Mouse (Mus musculus) bone marrow, adult 2 months (tissue): ENCODE measurements around the gene Man2a1. TPM values are rescaled to one million over a fixed set of nuclear protein-coding genes. Genes with fewer than 3 reads are reported as not detected.

Experiments used
- H3K27ac ChIP-seq: fragments of 200-500 bp; 2 replicates; pipeline ENCODE4 v1.5.1; 2012; ENCODE audit warnings: low read depth, mild to moderate bottlenecking, control low read depth, inconsistent platforms, low read length; ENCODE audit not compliant: control insufficient read depth, poor library complexity, insufficient read depth
- H3K4me1 ChIP-seq: fragments of 200-500 bp; 2 replicates; pipeline ENCODE4 v1.6.1; 2011; ENCODE audit warnings: low read length; ENCODE audit not compliant: control insufficient read depth, insufficient read depth
- H3K4me3 ChIP-seq: fragments of 200-500 bp; replicated peaks from 2 replicates; pipeline ENCODE3; 2011; ENCODE audit warnings: mild to moderate bottlenecking, low read depth, low read length, control low read depth; ENCODE audit not compliant: control insufficient read depth
- CTCF ChIP-seq: fragments of 200-500 bp; IDR thresholded peaks from 2 replicates; pipeline ENCODE4 v1.5.1; 2011; ENCODE audit warnings: low read length, control low read depth; ENCODE audit not compliant: control insufficient read depth, insufficient read depth
- POLR2A ChIP-seq: fragments of 200-500 bp; IDR thresholded peaks from 2 replicates; pipeline ENCODE4 v1.6.1; 2011; ENCODE audit warnings: low read depth, mild to moderate bottlenecking, control low read depth, low read length, borderline replicate concordance; ENCODE audit not compliant: control insufficient read depth
- WGBS: fragments of 180-500 bp; shearing (Covaris S2); methylation state at CpG from one replicate; pipeline ENCODE4 v1.1.7; 2018; 5-methylcytosine and 5-hydroxymethylcytosine counted together
- polyA plus RNA-seq: library from polyadenylated mRNA; stranded (reverse); fragments of >200 nt; gene quantifications from 2 replicates; pipeline ENCODE4 v1.2.4, GENCODE M21; 2011; ENCODE audit warnings: low replicate concordance; ENCODE audit not compliant: missing spikeins, insufficient read depth, insufficient read length

Man2a1 gene
- polyA plus RNA-seq, 1 experiment, result 22.5 TPM

DNA sequence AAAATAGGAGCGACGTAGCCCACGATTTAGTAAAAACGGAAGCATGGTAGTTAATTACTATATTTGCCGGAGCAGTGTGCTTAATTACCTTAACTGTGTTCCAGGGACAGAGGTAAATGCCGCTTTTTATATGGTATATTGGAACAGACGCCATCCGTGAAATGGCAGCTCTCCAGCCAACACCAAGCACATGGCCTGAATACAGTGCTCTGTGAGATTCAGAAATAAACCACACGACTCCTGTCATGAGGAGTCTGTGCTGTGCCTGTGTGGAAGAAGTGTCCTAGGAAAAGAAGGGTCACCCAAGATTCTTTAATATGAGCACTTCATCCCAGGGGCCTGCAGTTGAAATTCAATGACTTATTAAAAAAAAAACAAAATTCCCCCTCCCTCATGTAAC is 50.2 kb downstream of the Man2a1 start:
- TF ChIP-seq CTCF (no peak), POLR2A (no peak)
- H3K4me3 ChIP-seq, result no peak overlapping the region
- no peak overlapping the region for H3K27ac ChIP-seq
- no peaks in the 10 kb centered on the region for H3K4me1 ChIP-seq
- WGBS, result 91% methylated on average over 9 of the region's 9 CpGs

DNA sequence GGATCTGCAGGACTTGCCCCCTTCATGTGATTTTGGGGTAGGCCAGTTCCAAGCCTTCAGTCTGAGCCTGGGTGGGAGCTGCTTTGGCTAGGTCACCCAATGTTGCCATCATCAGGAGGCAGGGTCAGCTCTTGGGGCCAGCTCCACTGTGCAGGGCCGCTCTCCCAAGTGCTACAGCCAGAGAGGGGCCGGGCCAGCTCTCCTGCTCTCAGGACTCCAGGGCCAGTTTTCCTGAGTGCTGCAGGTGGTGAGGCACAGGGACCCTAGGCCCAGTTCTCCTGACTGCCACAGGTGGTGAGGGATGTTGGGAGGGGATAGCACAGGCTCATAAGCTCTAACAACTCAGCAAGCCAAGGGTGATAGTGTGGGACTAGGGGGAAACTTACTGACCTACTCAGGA is 53.1 kb downstream of the Man2a1 start:
- Histone ChIP-seq H3K4me1 (no peaks in the 10 kb centered on the region), H3K27ac (no peak overlapping the region), H3K4me3 (no peak overlapping the region)
- WGBS, result 89% methylated on average over 2 of the region's 2 CpGs
- TF ChIP-seq POLR2A, result no peak

DNA sequence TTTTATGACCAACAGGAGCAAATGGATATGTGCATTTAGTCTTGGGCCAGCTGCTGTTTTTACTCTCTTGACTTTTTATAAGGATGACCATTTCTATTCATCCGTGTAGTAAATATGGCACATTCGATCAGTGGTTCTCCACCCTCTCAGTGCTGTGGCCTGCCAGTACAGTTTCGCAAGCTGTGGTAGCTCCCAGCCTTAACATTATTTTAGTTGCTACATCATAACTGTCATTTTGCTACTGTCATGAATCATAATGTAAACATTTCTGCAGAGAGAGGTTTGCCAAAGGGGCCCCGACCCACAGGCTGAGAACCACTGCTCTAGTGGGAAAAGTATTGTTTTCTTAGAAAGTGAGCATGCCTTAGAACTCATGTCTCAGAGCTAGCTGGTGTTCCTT is 59.1 kb downstream of the Man2a1 start:
- WGBS, result 45% methylated on average over 4 of the region's 4 CpGs
- H3K4me3 ChIP-seq, result no peak overlapping the region
- H3K4me1 ChIP-seq, result no peaks in the 10 kb centered on the region
- no peak overlapping the region for H3K27ac ChIP-seq
- no peak for TF ChIP-seq CTCF
- TF ChIP-seq POLR2A, result no peak

DNA sequence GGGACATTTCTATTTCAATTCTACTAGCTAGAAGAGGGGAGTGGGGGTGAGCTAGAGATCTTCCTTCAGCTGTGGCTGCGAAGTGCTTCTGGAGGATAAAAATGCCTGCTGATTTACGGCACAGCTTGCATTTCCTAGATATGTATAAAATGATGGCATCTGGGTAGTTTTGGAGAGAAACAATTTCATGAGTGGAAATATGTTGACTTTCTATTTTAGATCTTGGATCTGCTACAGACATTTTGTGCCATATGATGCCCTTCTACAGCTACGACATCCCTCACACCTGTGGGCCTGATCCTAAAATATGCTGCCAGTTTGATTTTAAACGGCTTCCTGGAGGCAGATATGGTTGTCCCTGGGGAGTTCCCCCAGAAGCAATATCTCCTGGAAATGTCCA is 66.0 kb downstream of the Man2a1 start:
- 88% methylated on average over 4 of the region's 4 CpGs for WGBS
- Histone ChIP-seq H3K4me1 (no peaks in the 10 kb centered on the region), H3K4me3 (no peak overlapping the region), H3K27ac (no peak overlapping the region)
- TF ChIP-seq CTCF, result no peak
- no peak for TF ChIP-seq POLR2A

DNA sequence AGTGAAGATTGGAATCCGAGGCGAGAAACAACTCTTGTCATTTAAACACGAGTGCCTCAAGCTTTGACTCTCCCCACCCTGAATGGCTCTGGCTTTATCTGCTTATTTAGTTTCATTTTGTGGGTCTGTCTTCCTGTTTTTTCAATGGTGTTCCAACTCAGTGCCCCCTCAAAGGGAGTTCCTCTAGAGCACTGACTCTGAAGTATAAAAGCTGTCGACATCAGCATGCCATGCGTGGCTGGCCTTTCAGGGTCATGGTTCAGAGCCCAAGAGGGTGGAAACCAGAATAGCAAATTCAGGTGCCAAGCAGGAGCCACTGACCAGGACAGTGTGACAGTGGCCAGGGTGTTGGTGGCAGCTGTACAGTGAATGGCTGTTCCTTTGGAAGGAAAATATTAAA is 68.0 kb downstream of the Man2a1 start:
- no peak overlapping the region for H3K27ac ChIP-seq
- WGBS, result 7% methylated on average over 5 of the region's 5 CpGs
- no peak for TF ChIP-seq POLR2A

DNA sequence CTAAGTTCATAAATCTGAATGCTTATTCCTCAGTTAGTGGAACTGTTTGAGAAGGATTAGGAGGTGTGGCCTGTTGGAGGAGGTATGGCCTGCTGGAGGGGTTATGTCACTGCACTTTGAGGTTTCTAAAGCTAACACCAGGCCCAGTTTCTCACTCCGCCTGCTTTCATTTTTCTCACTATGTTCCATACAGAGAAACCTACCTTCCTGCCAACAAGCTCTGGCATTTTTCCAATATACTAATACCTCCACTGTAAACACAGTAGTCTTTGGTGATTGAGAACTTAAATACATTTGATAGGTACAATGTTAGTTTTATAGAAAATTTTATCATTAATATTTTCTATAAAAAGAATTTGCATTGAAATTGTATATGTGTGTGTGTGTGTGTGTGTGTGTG is 73.9 kb downstream of the Man2a1 start:
- 83% methylated on average over 1 of the region's 1 CpGs for WGBS
- no peak overlapping the region for H3K27ac ChIP-seq
- no peaks in the 10 kb centered on the region for H3K4me1 ChIP-seq
- TF ChIP-seq POLR2A (no peak), CTCF (no peak)
- no peak overlapping the region for H3K4me3 ChIP-seq

More for the DNA sequence above, 68.0 kb downstream of the Man2a1 start:
- H3K4me1 ChIP-seq, result no peaks in the 10 kb centered on the region
- no peak overlapping the region for H3K4me3 ChIP-seq

DNA sequence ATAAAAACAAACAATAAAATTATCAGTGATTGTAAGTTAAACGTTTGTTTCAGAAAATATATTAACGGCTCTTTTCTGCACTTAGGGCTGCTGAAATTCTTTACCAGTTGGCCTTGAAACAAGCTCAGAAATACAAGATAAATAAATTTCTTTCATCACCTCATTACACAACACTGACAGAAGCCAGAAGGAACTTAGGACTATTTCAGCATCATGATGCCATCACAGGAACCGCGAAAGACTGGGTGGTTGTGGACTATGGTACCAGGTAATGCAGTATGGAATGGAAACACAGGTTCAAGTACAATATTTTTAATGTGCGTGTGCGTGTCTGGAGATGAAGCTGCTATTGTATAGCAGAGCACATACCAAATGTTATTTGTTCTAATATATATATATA is 74.4 kb downstream of the Man2a1 start:
- TF ChIP-seq CTCF, result no peak
- no peak for TF ChIP-seq POLR2A
- H3K4me1 ChIP-seq, result no peaks in the 10 kb centered on the region
- 73% methylated on average over 6 of the region's 6 CpGs for WGBS
- H3K27ac ChIP-seq, result no peak overlapping the region
- H3K4me3 ChIP-seq, result no peak overlapping the region

DNA sequence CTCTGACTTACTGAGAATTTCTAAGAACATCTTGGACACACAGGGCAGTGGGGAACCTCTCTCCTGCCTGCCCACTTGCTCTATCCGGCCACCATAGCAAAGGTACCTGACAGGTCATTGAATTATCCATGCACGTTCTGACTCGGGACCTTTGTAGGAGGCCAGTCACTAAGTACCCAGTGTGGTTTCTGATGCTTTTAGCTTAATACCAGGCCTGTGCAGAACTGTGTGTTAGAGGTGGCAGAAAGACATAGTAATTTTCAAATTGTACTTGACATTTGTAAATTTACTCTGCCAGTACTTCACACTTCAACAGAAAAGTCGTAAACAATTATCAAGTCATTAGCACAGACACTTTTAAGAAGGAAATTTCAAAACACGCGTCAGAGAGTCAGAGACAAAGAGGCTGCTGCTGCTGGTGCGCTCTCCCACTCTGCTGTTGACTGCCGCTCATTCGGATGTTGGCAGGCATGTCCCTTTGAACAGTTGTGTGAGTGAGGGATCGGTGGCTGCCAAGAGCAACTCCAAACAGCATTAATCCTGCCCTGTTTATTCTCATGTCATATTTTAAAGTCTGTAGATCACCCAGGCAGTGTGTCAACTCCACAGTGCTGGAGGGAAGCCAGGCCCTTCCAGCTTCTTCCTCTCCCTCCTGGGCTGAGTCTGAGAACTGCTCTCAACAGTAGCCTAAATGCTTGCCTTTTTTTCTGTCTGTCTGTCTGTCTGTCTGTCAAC is 76.4 kb downstream of the Man2a1 start:
- 85% methylated on average over 10 of the region's 10 CpGs for WGBS
- Histone ChIP-seq H3K4me1 (no peaks in the 10 kb centered on the region), H3K4me3 (no peak overlapping the region), H3K27ac (no peak overlapping the region)
- no peak for TF ChIP-seq CTCF
- TF ChIP-seq POLR2A, result no peak

DNA sequence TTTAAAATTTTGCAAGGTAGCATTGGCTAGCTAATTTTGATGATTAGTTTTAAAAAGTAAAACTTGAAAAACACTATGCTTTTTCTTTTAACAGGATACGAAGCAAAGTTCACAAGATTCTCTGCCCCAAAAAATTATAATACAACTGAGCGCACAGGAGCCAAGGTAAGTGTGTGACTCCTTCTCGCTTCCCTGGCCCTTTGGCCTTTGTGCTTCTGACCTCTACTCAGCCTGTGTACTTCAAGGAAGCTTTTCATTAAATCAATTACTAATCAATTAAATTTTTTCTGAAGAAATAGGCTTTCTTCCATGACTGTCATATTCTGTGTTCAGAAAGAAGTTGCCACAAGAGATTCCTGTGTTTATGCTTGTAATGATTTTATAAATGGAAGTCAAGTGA is 80.9 kb downstream of the Man2a1 start:
- TF ChIP-seq POLR2A (no peak), CTCF (no peak)
- H3K4me1 ChIP-seq, result no peaks in the 10 kb centered on the region; the same call in 1 of the 2 replicates
- H3K27ac ChIP-seq, result no peak overlapping the region
- no peak overlapping the region for H3K4me3 ChIP-seq
- 80% methylated on average over 3 of the region's 3 CpGs for WGBS
